Mouse (Mus musculus) neural tube, embryonic 14.5 days (tissue): ENCODE results near the gene Wfdc9. TPM values are rescaled to one million over a fixed set of nuclear protein-coding genes. Genes with fewer than 3 reads are reported as not detected.

Experiments
- ATAC-seq: fragments of 200-750 bp; cut with Nextera tagmentation; 2 replicates; pipeline ENCODE4 v1.8.0; 2017; ENCODE audit warnings: low read depth, mild to moderate bottlenecking, moderate TSS enrichment, moderate library complexity
- H3K27ac ChIP-seq: fragments of 300-500 bp; sonication (generic); 2 replicates; pipeline ENCODE4 v1.5.1; 2014; ENCODE audit warnings: low read depth, mild to moderate bottlenecking, control low read depth, low read length, moderate library complexity, mixed read lengths
- H3K27me3 ChIP-seq: fragments of 300-500 bp; sonication (generic); 2 replicates; pipeline ENCODE4 v1.6.1; 2014; ENCODE audit warnings: low read length; ENCODE audit not compliant: control insufficient read depth, insufficient read depth
- H3K36me3 ChIP-seq: fragments of 300-500 bp; sonication (generic); 2 replicates; pipeline ENCODE4 v1.6.1; 2014; ENCODE audit warnings: low read length, mixed read lengths; ENCODE audit not compliant: control insufficient read depth, insufficient read depth
- H3K4me1 ChIP-seq: fragments of 300-500 bp; sonication (generic); 2 replicates; pipeline ENCODE4 v1.6.1; 2014; ENCODE audit warnings: low read length; ENCODE audit not compliant: control insufficient read depth, insufficient read depth
- H3K4me2 ChIP-seq: fragments of 300-500 bp; sonication (generic); 2 replicates; pipeline ENCODE4 v1.6.1; 2014; ENCODE audit warnings: mild to moderate bottlenecking, low read depth, low read length, control low read depth
- H3K4me3 ChIP-seq: fragments of 300-500 bp; sonication (generic); 2 replicates; pipeline ENCODE4 v1.5.1; 2014; ENCODE audit warnings: low read depth, low read length, control low read depth, mixed read lengths
- H3K9ac ChIP-seq: fragments of 300-500 bp; sonication (generic); replicated peaks from 2 replicates; pipeline ENCODE4 v1.6.1; 2014; ENCODE audit warnings: low read depth, mild to moderate bottlenecking, control low read depth, low read length, mixed read lengths
- H3K9me3 ChIP-seq: fragments of 300-500 bp; sonication (generic); 2 replicates; pipeline ENCODE4 v1.6.1; 2016; ENCODE audit warnings: low read length; ENCODE audit not compliant: control insufficient read depth
- WGBS: fragments of 180-500 bp; shearing (Covaris S2); extraction: QIAGEN DNeasy Blood & Tissue Kit; methylation state at CpG from one replicate; pipeline ENCODE4 v1.1.7; 2014; 5-methylcytosine and 5-hydroxymethylcytosine counted together
- polyA plus RNA-seq: library from polyadenylated mRNA; unstranded; fragments of >200 nt; fragmentation: Nextera tagmentation; extraction: Ambion mirVana; gene quantifications from 2 replicates; pipeline ENCODE4 v1.2.1, GENCODE M21; 2014

Wfdc9 gene
- polyA plus RNA-seq, 1 experiment from 2014 or later = not detected

DNA sequence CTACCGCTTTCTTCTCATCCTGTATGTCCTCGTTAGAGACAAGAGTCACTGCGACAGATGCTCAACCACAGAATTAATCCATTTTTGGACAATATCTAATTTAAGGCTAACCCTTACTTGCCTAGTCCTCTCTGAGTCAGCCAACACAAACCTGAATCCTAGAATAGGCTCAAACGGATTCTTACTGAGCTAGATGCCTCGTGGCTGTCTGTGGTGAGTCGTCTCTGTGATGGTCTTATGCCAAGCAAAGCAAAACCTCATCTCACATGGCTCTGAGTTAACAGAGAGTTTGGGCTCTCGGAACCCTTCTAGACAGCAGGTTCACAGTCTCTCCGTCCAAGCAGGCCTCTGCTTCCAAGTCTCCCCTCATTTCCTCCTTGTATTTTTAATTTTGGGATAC, 52.0 kb downstream of the Wfdc9 start:
- no peaks in the 10 kb centered on the region for H3K36me3 ChIP-seq
- no peaks in the 10 kb centered on the region for H3K9me3 ChIP-seq
- H3K4me2 ChIP-seq = no peak overlapping the region
- no peak overlapping the region for H3K4me3 ChIP-seq
- H3K9ac ChIP-seq = no peak overlapping the region
- no peaks in the 10 kb centered on the region for H3K27me3 ChIP-seq
- WGBS = 90% methylated on average over 8 of the region's 8 CpGs
- no peak for ATAC-seq
- H3K27ac ChIP-seq = no peak overlapping the region
- no peaks in the 10 kb centered on the region for H3K4me1 ChIP-seq

GRCm38 (mm10) chr2:164603482-164603881, 52.9 kb downstream of the Wfdc9 start:
- Histone ChIP-seq H3K4me3 (no peak overlapping the region), H3K27me3 (no peaks in the 10 kb centered on the region), H3K4me2 (no peak overlapping the region), H3K36me3 (no peaks in the 10 kb centered on the region), H3K9ac (no peak overlapping the region), H3K9me3 (no peaks in the 10 kb centered on the region), H3K4me1 (no peaks in the 10 kb centered on the region), H3K27ac (no peak overlapping the region)
- WGBS = 100% methylated on average over 3 of the region's 3 CpGs
- no peak for ATAC-seq

DNA sequence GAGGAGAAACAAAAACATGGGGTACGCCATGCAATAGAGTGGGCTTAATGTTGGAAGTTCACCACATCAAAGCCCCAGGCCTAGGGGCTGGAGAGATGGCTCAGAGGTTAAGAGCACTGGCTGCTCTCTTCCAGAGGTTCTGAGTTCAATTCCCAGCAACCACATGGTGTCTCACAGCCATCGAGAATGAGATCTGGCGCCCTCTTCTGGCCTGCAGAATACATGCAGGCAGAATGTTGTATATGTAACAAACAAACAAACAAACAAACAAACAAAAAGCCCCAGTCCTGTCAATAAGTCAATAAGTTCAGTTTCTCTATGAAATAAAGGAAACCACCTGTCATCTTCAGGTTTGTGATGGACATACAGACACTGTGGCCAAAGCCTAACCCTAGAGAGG, 56.2 kb downstream of the Wfdc9 start:
- H3K9me3 ChIP-seq = no peaks in the 10 kb centered on the region
- no peak overlapping the region for H3K4me2 ChIP-seq
- H3K27me3 ChIP-seq = no peaks in the 10 kb centered on the region
- no peaks in the 10 kb centered on the region for H3K4me1 ChIP-seq
- 70% methylated on average over 3 of the region's 3 CpGs for WGBS
- H3K4me3 ChIP-seq = no peak overlapping the region
- no peak overlapping the region for H3K27ac ChIP-seq
- H3K36me3 ChIP-seq = no peaks in the 10 kb centered on the region
- no peak overlapping the region for H3K9ac ChIP-seq
- no peak for ATAC-seq

Other genes starting within 250 kb of the Wfdc9 start
- gene Sdc4, start 212.7 kb downstream of the Wfdc9 start, polyA plus RNA-seq = 3.6 and 7.1 TPM in 2 replicates
- gene Sys1, start 199.6 kb downstream of the Wfdc9 start, polyA plus RNA-seq = 88.9 and 96.3 TPM in 2 replicates
- 3.0 and 3.1 TPM in 2 replicates for gene Gm20458, start 195.6 kb downstream of the Wfdc9 start, polyA plus RNA-seq
- not detected in 2 replicates for gene Trp53tg5, start 182.9 kb downstream of the Wfdc9 start, polyA plus RNA-seq
- gene Dbndd2, start 170.5 kb downstream of the Wfdc9 start, polyA plus RNA-seq = 13.7 and 15.6 TPM in 2 replicates
- gene Pigt, start 159.1 kb downstream of the Wfdc9 start, polyA plus RNA-seq = 96.6 and 118 TPM in 2 replicates
- 0.76 and 1.4 TPM in 2 replicates for gene Wfdc2, start 94.2 kb downstream of the Wfdc9 start, polyA plus RNA-seq
- not detected in 2 replicates for gene Spint3, start 83.1 kb downstream of the Wfdc9 start, polyA plus RNA-seq
- not detected in 2 replicates for gene Wfdc6a, start 71.1 kb downstream of the Wfdc9 start, polyA plus RNA-seq
- not detected in 2 replicates for gene Eppin, start 63.0 kb downstream of the Wfdc9 start, polyA plus RNA-seq
- gene Wfdc6b, start 43.1 kb downstream of the Wfdc9 start, polyA plus RNA-seq = not detected in 2 replicates
- not detected in 2 replicates for gene Wfdc8, start 43.0 kb downstream of the Wfdc9 start, polyA plus RNA-seq
- gene Wfdc16, start 17.8 kb downstream of the Wfdc9 start, polyA plus RNA-seq = not detected in 2 replicates
- not detected in 2 replicates for gene Wfdc10, start 537 bp downstream of the Wfdc9 start, polyA plus RNA-seq
- not detected in 2 replicates for gene Wfdc11, start 17.5 kb upstream of the Wfdc9 start, polyA plus RNA-seq
- gene Wfdc13, start 28.5 kb upstream of the Wfdc9 start, polyA plus RNA-seq = not detected in 2 replicates
- not detected in 2 replicates for gene Spint4, start 41.9 kb upstream of the Wfdc9 start, polyA plus RNA-seq
- gene Spint5, start 58.7 kb upstream of the Wfdc9 start, polyA plus RNA-seq = not detected in 2 replicates
- 0.77 and 1.2 TPM in 2 replicates for gene Wfdc3, start 89.3 kb upstream of the Wfdc9 start, polyA plus RNA-seq
- 49.0 and 56.0 TPM in 2 replicates for gene Dnttip1, start 89.4 kb upstream of the Wfdc9 start, polyA plus RNA-seq
- gene Ube2c, start 113.3 kb upstream of the Wfdc9 start, polyA plus RNA-seq = 30.6 and 38.9 TPM in 2 replicates
- 1.9 and 6.4 TPM in 2 replicates for gene Tnnc2, start 123.4 kb upstream of the Wfdc9 start, polyA plus RNA-seq
- gene Snx21, start 129.2 kb upstream of the Wfdc9 start, polyA plus RNA-seq = 31.6 and 41.1 TPM in 2 replicates
- 21.0 and 24.2 TPM in 2 replicates for gene Acot8, start 148.3 kb upstream of the Wfdc9 start, polyA plus RNA-seq
- gene Zswim3, start 148.5 kb upstream of the Wfdc9 start, polyA plus RNA-seq = 16.9 and 19.0 TPM in 2 replicates
- gene Zswim1, start 166.1 kb upstream of the Wfdc9 start, polyA plus RNA-seq = 28.1 and 29.3 TPM in 2 replicates
- 0.27 TPM in 1 of 2 replicates, not detected in the other for gene Spata25, start 172.0 kb upstream of the Wfdc9 start, polyA plus RNA-seq
- 81.2 and 102 TPM in 2 replicates for gene Ctsa, start 176.3 kb upstream of the Wfdc9 start, polyA plus RNA-seq
- 5.8 and 7.2 TPM in 2 replicates for gene Neurl2, start 176.9 kb upstream of the Wfdc9 start, polyA plus RNA-seq
- 59.0 and 136 TPM in 2 replicates for gene Pltp, start 201.1 kb upstream of the Wfdc9 start, polyA plus RNA-seq
- 78.0 and 82.1 TPM in 2 replicates for gene Pcif1, start 222.7 kb upstream of the Wfdc9 start, polyA plus RNA-seq